Mouse (Mus musculus): ENCODE data around the gene Tekt1.

- TF ChIP-seq CTCF (IDR thresholded peaks at IDR 0.05; ENCODE audit: extremely low read depth, insufficient read length, insufficient replicate concordance, low read depth, low read length): no peak
- no peak for TF ChIP-seq POLR2A (IDR thresholded peaks at IDR 0.05; ENCODE audit: low read depth, low read length)
These were observed 9.1 kb downstream of the Tekt1 start for GRCm38 (mm10) chr11:72353186-72353585.
